Mouse (Mus musculus) midbrain, embryonic 15.5 days (tissue): ENCODE measurements around the gene Cnnm2. TPM values are rescaled to one million over a fixed set of nuclear protein-coding genes. Genes with fewer than 3 reads are reported as not detected.
"Not testable (repeated sequence)": the region's sequence is repeated elsewhere in the genome, so short reads cannot be mapped to it uniquely, and the experiment has no call there.

Source experiments
- ATAC-seq: fragments of 200-750 bp; cut with Nextera tagmentation; replicated peaks from 2 replicates; pipeline ENCODE4 v1.8.0; 2017; ENCODE audit warnings: moderate TSS enrichment
- H3K27ac ChIP-seq: fragments of 300-500 bp; sonication (generic); 2 replicates; pipeline ENCODE4 v1.5.1; 2015; ENCODE audit warnings: mild to moderate bottlenecking, inconsistent platforms
- H3K27me3 ChIP-seq: fragments of 300-500 bp; sonication (generic); replicated peaks from 2 replicates; pipeline ENCODE4 v1.6.1; 2015; ENCODE audit warnings: inconsistent platforms
- H3K36me3 ChIP-seq: fragments of 300-500 bp; sonication (generic); replicated peaks from 2 replicates; pipeline ENCODE4 v1.6.1; 2015; ENCODE audit warnings: inconsistent platforms
- H3K4me1 ChIP-seq: fragments of 300-500 bp; sonication (generic); 2 replicates; pipeline ENCODE4 v1.6.1; 2015; ENCODE audit warnings: inconsistent platforms
- H3K4me2 ChIP-seq: fragments of 300-500 bp; sonication (generic); 2 replicates; pipeline ENCODE4 v1.6.1; 2015; ENCODE audit warnings: inconsistent platforms, mild to moderate bottlenecking, moderate library complexity
- H3K4me3 ChIP-seq: fragments of 300-500 bp; sonication (generic); 2 replicates; pipeline ENCODE4 v1.5.1; 2015; ENCODE audit warnings: mild to moderate bottlenecking, inconsistent platforms
- H3K9ac ChIP-seq: fragments of 300-500 bp; sonication (generic); 2 replicates; pipeline ENCODE4 v1.6.1; 2015; ENCODE audit warnings: mild to moderate bottlenecking, inconsistent platforms
- H3K9me3 ChIP-seq: fragments of 300-500 bp; sonication (generic); 2 replicates; pipeline ENCODE4 v1.6.1; 2016; ENCODE audit warnings: inconsistent platforms
- WGBS: fragments of 180-500 bp; shearing (Covaris S2); methylation state at CpG from one replicate; pipeline ENCODE4 v1.1.7; 2015; ENCODE audit warnings: mixed read lengths; 5-methylcytosine and 5-hydroxymethylcytosine counted together
- polyA plus RNA-seq: library from polyadenylated mRNA; unstranded; fragments of >200 nt; fragmentation: Nextera tagmentation; extraction: Ambion mirVana; gene quantifications from 2 replicates; pipeline ENCODE4 v1.2.1, GENCODE M21; 2015

The Cnnm2 gene
- polyA plus RNA-seq, 1 experiment from 2014 or later = 7.8 TPM

- 90% methylated on average over 1 of the region's 1 CpGs for WGBS
- H3K9ac ChIP-seq, H3K4me3 ChIP-seq, H3K9me3 ChIP-seq, H3K4me2 ChIP-seq, H3K36me3 ChIP-seq, ATAC-seq, H3K27ac ChIP-seq, H3K27me3 ChIP-seq, H3K4me1 ChIP-seq: not testable (repeated sequence)
Measured at GRCm38 (mm10) chr19:46779130-46779529, 17.7 kb downstream of the Cnnm2 start.

DNA sequence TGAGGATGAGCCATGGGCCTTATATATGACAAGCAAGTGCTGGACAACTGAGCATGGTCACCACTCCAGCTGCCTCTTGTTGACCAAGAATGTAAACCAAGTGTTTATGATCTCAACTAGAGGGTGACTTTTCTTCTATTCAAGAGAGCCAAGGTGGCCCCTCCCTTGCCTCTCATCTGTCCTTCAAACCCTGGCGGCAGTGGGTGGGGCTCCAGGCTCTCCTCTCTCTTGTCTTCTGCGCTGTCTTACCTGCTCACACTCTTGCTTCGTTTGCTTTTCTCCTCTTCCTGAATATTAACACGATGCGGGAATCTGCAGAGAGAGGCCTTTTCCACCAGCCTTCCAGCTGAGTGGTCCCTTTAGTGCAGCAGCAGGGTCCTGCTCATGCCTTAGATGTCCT is 22.6 kb downstream of the Cnnm2 start:
- no peak overlapping the region for H3K4me3 ChIP-seq
- 71% methylated on average over 5 of the region's 5 CpGs for WGBS
- no peak overlapping the region for H3K9ac ChIP-seq
- no peaks in the 10 kb centered on the region for H3K36me3 ChIP-seq
- no peaks in the 10 kb centered on the region for H3K9me3 ChIP-seq
- no peak overlapping the region for H3K4me2 ChIP-seq
- H3K27ac ChIP-seq = no peak overlapping the region
- no peaks in the 10 kb centered on the region for H3K27me3 ChIP-seq
- 0 out of 2 replicates have a peak, but pooled peaks cover 3% of the 10 kb centered on the region for H3K4me1 ChIP-seq
- no peak for ATAC-seq

DNA sequence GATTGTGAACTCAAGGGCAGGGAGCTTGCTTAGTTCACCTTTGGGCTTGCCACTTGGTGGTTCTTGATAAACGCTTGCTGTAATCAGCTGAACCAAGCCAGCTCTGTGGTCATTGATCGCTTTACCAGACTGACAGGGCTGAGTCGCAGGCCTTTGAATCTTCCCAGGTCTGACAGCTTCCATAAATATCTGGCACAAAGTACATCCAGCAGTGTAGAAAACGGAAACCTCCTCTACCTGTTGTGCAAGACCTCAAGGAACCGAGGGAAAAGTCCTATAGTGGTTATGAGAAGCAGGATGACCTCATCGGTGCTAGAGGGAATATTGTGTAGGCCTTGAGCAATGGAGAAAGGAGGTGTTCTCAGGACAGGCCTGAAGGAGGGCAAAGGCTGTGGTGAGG is 23.1 kb downstream of the Cnnm2 start:
- Histone ChIP-seq H3K4me3 (no peak overlapping the region), H3K4me2 (no peak overlapping the region), H3K27me3 (no peaks in the 10 kb centered on the region), H3K27ac (no peak overlapping the region), H3K9ac (no peak overlapping the region), H3K9me3 (no peaks in the 10 kb centered on the region), H3K36me3 (no peaks in the 10 kb centered on the region), H3K4me1 (0 out of 2 replicates have a peak, but pooled peaks cover 3% of the 10 kb centered on the region)
- ATAC-seq = no peak
- 89% methylated on average over 6 of the region's 6 CpGs for WGBS

DNA sequence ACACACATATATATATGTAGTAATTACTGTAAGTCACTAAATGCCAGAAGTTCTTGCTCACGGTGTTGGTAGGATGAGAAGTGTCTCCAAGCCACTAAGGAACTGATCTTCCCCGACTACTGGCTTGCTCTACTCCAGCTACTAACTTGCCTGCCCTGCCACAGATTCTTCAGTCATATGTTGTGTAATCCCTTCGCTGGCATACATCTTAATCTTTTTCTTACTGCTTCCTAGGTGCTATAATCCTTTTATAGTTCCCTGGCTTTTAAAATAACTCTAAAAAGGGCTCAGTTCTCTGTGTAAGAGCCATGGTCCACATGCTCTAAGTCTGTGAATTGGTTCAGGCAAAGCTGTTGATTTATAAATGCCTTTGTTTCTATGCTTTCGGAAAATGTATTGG is 24.2 kb downstream of the Cnnm2 start:
- H3K27me3 ChIP-seq = no peaks in the 10 kb centered on the region
- H3K27ac ChIP-seq = no peak overlapping the region
- no peaks in the 10 kb centered on the region for H3K36me3 ChIP-seq
- 72% methylated on average over 4 of the region's 4 CpGs for WGBS
- ATAC-seq = no peak
- no peak overlapping the region for H3K4me3 ChIP-seq
- no peaks in the 10 kb centered on the region for H3K9me3 ChIP-seq
- no peak overlapping the region for H3K9ac ChIP-seq
- no peak overlapping the region for H3K4me2 ChIP-seq
- 0 out of 2 replicates have a peak, but pooled peaks cover 3% of the 10 kb centered on the region for H3K4me1 ChIP-seq

DNA sequence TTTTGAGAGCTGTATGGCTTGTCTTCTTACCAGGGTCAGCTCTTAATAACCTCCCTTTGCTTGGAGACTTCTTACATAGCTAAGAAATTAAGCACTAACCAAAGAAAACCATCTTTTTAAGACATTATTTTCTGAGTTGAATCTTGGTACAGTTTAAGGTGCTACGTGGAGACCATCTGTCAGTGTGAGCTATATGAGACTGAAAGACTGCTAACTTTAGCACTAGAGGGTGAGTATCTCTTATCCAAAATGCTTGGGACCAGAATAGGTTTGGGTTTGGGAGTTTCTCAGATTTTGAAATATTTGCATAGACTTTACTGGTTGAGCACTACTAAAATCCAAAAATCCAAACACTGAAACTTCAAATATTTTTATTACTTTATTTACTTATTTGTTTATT is 28.4 kb downstream of the Cnnm2 start:
- no peak for ATAC-seq
- Histone ChIP-seq H3K9ac (no peak overlapping the region), H3K4me3 (no peak overlapping the region), H3K27ac (no peak overlapping the region), H3K9me3 (no peaks in the 10 kb centered on the region), H3K4me2 (no peak overlapping the region), H3K36me3 (no peaks in the 10 kb centered on the region), H3K27me3 (no peaks in the 10 kb centered on the region), H3K4me1 (0 out of 2 replicates have a peak, but pooled peaks cover 1% of the 10 kb centered on the region)
- 95% methylated on average over 1 of the region's 1 CpGs for WGBS

GRCm38 (mm10) chr19:46791360-46791759 is 30.0 kb downstream of the Cnnm2 start:
- Histone ChIP-seq H3K27me3 (no peaks in the 10 kb centered on the region), H3K9me3 (no peaks in the 10 kb centered on the region), H3K36me3 (no peaks in the 10 kb centered on the region), H3K4me2 (no peak overlapping the region), H3K4me1 (no peaks in the 10 kb centered on the region), H3K9ac (no peak overlapping the region), H3K27ac (no peak overlapping the region), H3K4me3 (no peak overlapping the region)
- no peak for ATAC-seq
- WGBS = 91% methylated on average over 7 of the region's 7 CpGs

DNA sequence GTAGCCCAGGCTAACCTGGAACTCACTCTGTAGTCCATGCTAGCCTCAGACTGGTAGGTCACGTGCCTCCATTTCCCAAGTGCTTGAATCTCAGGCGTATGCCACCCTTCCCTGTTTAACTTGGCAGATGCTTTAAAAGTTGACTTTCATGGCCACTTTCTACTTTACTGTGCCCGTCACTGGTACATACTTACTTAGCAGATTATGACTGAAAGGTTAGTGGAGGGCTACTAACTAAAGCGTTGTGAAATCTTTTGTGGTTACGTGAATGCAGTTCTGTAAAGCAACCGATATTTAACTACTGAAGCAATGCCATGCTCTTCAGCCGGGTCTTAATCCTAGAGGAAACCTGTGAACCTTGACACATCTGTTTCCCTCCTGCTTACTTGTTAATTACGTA is 30.5 kb downstream of the Cnnm2 start:
- Histone ChIP-seq H3K4me2 (no peak overlapping the region), H3K27ac (no peak overlapping the region), H3K27me3 (no peaks in the 10 kb centered on the region), H3K4me3 (no peak overlapping the region), H3K36me3 (no peaks in the 10 kb centered on the region), H3K9me3 (no peaks in the 10 kb centered on the region), H3K9ac (no peak overlapping the region), H3K4me1 (no peaks in the 10 kb centered on the region)
- WGBS = 67% methylated on average over 8 of the region's 8 CpGs
- ATAC-seq = no peak

- no peak overlapping the region for H3K27ac ChIP-seq
- H3K36me3 ChIP-seq = no peaks in the 10 kb centered on the region
- H3K9ac ChIP-seq = no peak overlapping the region
- no peak overlapping the region for H3K4me2 ChIP-seq
- no peak for ATAC-seq
- no peaks in the 10 kb centered on the region for H3K9me3 ChIP-seq
- no peaks in the 10 kb centered on the region for H3K27me3 ChIP-seq
- 91% methylated on average over 3 of the region's 3 CpGs for WGBS
- H3K4me3 ChIP-seq = no peak overlapping the region
- H3K4me1 ChIP-seq = no peaks in the 10 kb centered on the region
Measured at GRCm38 (mm10) chr19:46792480-46792879, 31.1 kb downstream of the Cnnm2 start.

- Histone ChIP-seq H3K27ac (no peak overlapping the region), H3K4me2 (no peak overlapping the region), H3K4me3 (no peak overlapping the region), H3K36me3 (no peaks in the 10 kb centered on the region), H3K27me3 (no peaks in the 10 kb centered on the region), H3K9ac (no peak overlapping the region), H3K9me3 (no peaks in the 10 kb centered on the region), H3K4me1 (no peaks in the 10 kb centered on the region)
- WGBS = 67% methylated on average over 8 of the region's 8 CpGs
- no peak for ATAC-seq
Measured at GRCm38 (mm10) chr19:46794181-46794580, 32.8 kb downstream of the Cnnm2 start.

GRCm38 (mm10) chr19:46799903-46800583 is 38.6 kb downstream of the Cnnm2 start:
- Histone ChIP-seq H3K27me3 (no peaks in the 10 kb centered on the region), H3K4me1 (0 out of 2 replicates have a peak, but pooled peaks cover 5% of the 10 kb centered on the region), H3K9ac (no peak overlapping the region), H3K9me3 (no peaks in the 10 kb centered on the region), H3K4me2 (no peak overlapping the region), H3K4me3 (no peak overlapping the region), H3K36me3 (no peaks in the 10 kb centered on the region), H3K27ac (no peak overlapping the region)
- ATAC-seq = no peak
- WGBS = 96% methylated on average over 4 of the region's 4 CpGs

GRCm38 (mm10) chr19:46801492-46801891 is 40.1 kb downstream of the Cnnm2 start:
- H3K4me1 ChIP-seq = 0 out of 2 replicates have a peak, but pooled peaks cover 5% of the 10 kb centered on the region
- WGBS = 78% methylated on average over 7 of the region's 7 CpGs
- no peak overlapping the region for H3K4me3 ChIP-seq
- no peak overlapping the region for H3K4me2 ChIP-seq
- no peak overlapping the region for H3K27ac ChIP-seq
- no peaks in the 10 kb centered on the region for H3K9me3 ChIP-seq
- no peaks in the 10 kb centered on the region for H3K27me3 ChIP-seq
- ATAC-seq = no peak
- H3K36me3 ChIP-seq = no peaks in the 10 kb centered on the region
- H3K9ac ChIP-seq = no peak overlapping the region

GRCm38 (mm10) chr19:46802306-46802705 is 40.9 kb downstream of the Cnnm2 start:
- Histone ChIP-seq H3K27me3 (no peaks in the 10 kb centered on the region), H3K36me3 (no peaks in the 10 kb centered on the region), H3K4me3 (no peak overlapping the region), H3K27ac (no peak overlapping the region), H3K4me1 (0 out of 2 replicates have a peak, but pooled peaks cover 5% of the 10 kb centered on the region), H3K4me2 (no peak overlapping the region), H3K9me3 (no peaks in the 10 kb centered on the region), H3K9ac (no peak overlapping the region)
- ATAC-seq = no peak
- 54% methylated on average over 9 of the region's 9 CpGs for WGBS

DNA sequence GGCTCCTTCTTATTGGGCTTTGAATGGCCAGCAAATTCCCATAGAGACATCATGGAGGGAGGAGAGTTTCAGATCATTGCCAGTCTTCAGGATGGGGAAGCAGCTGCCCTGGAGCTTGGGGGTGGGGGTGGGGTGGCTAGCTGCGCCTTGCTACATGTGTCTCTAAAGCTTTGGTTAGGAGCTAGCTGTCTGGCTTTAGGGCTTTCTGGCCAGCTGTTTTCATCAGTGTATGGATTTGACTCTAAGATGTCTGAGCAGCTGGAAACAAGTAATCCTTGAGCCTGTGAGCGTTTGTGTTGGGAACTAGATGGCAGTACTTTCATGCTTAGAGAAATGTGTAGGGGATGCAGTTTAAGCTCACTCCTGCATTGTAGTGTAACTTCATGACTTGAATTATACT is 42.3 kb downstream of the Cnnm2 start:
- H3K9ac ChIP-seq = no peak overlapping the region
- H3K4me3 ChIP-seq = no peak overlapping the region
- no peaks in the 10 kb centered on the region for H3K9me3 ChIP-seq
- no peak overlapping the region for H3K4me2 ChIP-seq
- no peaks in the 10 kb centered on the region for H3K27me3 ChIP-seq
- H3K27ac ChIP-seq = no peak overlapping the region
- no peak for ATAC-seq
- 0 out of 2 replicates have a peak, but pooled peaks cover 5% of the 10 kb centered on the region for H3K4me1 ChIP-seq
- 55% methylated on average over 2 of the region's 2 CpGs for WGBS
- H3K36me3 ChIP-seq = no peaks in the 10 kb centered on the region
